19 mouse cellular contexts compared by ENCODE assay signal in genomic region chr1:24719621-24720020, GRCm38 (mm10). TPM values are rescaled to one million over a fixed set of nuclear protein-coding genes. Genes with fewer than 3 reads are reported as not detected.
A peak's percentile ranks its signal among the peaks of the same experiment; 100 is the strongest.
DNase-seq lines count a peak whose midpoint lies in the region; ATAC-seq and TF ChIP-seq lines count a peak whose summit lies in the region.
"Had no signal": no experiment of that assay in that cellular context is flagged by ENCODE, and none has a peak within 500 bp of the region (broad histone marks: within the 10 kb centered on the region; RNA-seq: fewer than 3 reads in every experiment).

No protein-coding gene starts in this region.

- WGBS in intestine, postnatal 0 days, result 54% methylated on average over 3 of the region's 3 CpGs
- 60% methylated on average over 3 of the region's 3 CpGs for WGBS in intestine, embryonic 15.5 days

- H3K4me3 ChIP-seq in intestine, postnatal 0 days (ENCODE audit: low read depth, low read length), result no peak overlapping the region
- H3K4me3 ChIP-seq in intestine, embryonic 15.5 days (replicated peaks), result no peak overlapping the region
- H3K4me3 ChIP-seq: erythroblast, embryonic 14.5 days; heart, embryonic 13.5 days; hindbrain, embryonic 13.5 days had no signal

- H3K4me1 ChIP-seq in intestine, postnatal 0 days (replicated peaks; ENCODE audit: control insufficient read depth, insufficient read depth, low read length), result no peaks in the 10 kb centered on the region
- no peaks in the 10 kb centered on the region for H3K4me1 ChIP-seq in intestine, embryonic 15.5 days (replicated peaks)
- H3K4me1 ChIP-seq: heart, embryonic 13.5 days; hindbrain, embryonic 13.5 days had no signal

- peak; percentile 54 for TF ChIP-seq CTCF in intestine, postnatal 0 days (IDR thresholded peaks at IDR 0.05; ENCODE audit: low read depth)

- H3K36me3 ChIP-seq in intestine, postnatal 0 days (ENCODE audit: control insufficient read depth, insufficient read depth), result peaks cover 20% of the 10 kb centered on the region; the same call in 1 of the 2 replicates
- peaks cover 2% of the 10 kb centered on the region; the same call in 1 of the 2 replicates for H3K36me3 ChIP-seq in intestine, embryonic 15.5 days

- no peak overlapping the region for H3K27ac ChIP-seq in intestine, postnatal 0 days (ENCODE audit: low read depth, low read length)
- no peak overlapping the region for H3K27ac ChIP-seq in intestine, embryonic 15.5 days
- H3K27ac ChIP-seq: heart, embryonic 13.5 days; hindbrain, embryonic 13.5 days had no signal

- ATAC-seq in intestine, postnatal 0 days, result no peak
- no peak for ATAC-seq in intestine, embryonic 15.5 days
- ATAC-seq: liver, postnatal 0 days; Patski had no signal

- no peaks in the 10 kb centered on the region for H3K9me3 ChIP-seq in intestine, postnatal 0 days (ENCODE audit: control insufficient read depth)
- no peaks in the 10 kb centered on the region for H3K9me3 ChIP-seq in intestine, embryonic 15.5 days

- H3K4me2 ChIP-seq in intestine, postnatal 0 days (replicated peaks; ENCODE audit: low read depth), result no peak overlapping the region
- H3K4me2 ChIP-seq in intestine, embryonic 15.5 days (replicated peaks), result no peak overlapping the region
- H3K4me2 ChIP-seq: heart, embryonic 13.5 days; hindbrain, embryonic 13.5 days had no signal

- H3K27me3 ChIP-seq in intestine, postnatal 0 days (replicated peaks; ENCODE audit: control insufficient read depth, insufficient read depth, low read length), result no peaks in the 10 kb centered on the region
- no peaks in the 10 kb centered on the region for H3K27me3 ChIP-seq in intestine, embryonic 15.5 days (replicated peaks)
- H3K27me3 ChIP-seq: heart, embryonic 13.5 days; hindbrain, embryonic 13.5 days; Patski had no signal

- DNase-seq in embryo, embryonic 10.5 days (ENCODE audit: low spot score), result peak; percentile 24
- DNase-seq in embryo, embryonic 9.5 days (ENCODE audit: extremely low spot score), result no peak
- peak; percentile 58 for DNase-seq in retina, embryonic 14.5 days (ENCODE audit: low spot score)
- no peak for DNase-seq in retina, postnatal 1 day
- DNase-seq in spleen, postnatal 14 days (ENCODE audit: low spot score in 2 of 2), result no peak
- no peak for DNase-seq in T-cell, adult 2 months (ENCODE audit: low spot score)
- DNase-seq: adrenal gland, adult 2 months; cerebellum, postnatal 36 days; kidney, adult 9 months; layer of hippocampus, adult 9-11 months; left cerebral cortex, postnatal 4 days; liver, postnatal 0 days; thymus, adult 18-20 months had no signal

- no peak overlapping the region for H3K9ac ChIP-seq in intestine, postnatal 0 days (ENCODE audit: low read depth, low read length)
- H3K9ac ChIP-seq in intestine, embryonic 15.5 days, result no peak overlapping the region
- H3K9ac ChIP-seq: heart, embryonic 13.5 days; hindbrain, embryonic 13.5 days; liver, postnatal 0 days had no signal

RNA-seq across cellular contexts. Expression of gene Lmbrd1, which starts 41.2 kb away (rescaled TPM):
- polyA plus RNA-seq in intestine, postnatal 0 days (2015; fragmentation: Nextera tagmentation; extraction: Ambion mirVana), result 68.8 and 73.7 TPM in 2 replicates
- 32.0 and 36.6 TPM in 2 replicates for polyA plus RNA-seq in intestine, embryonic 15.5 days (2015; fragmentation: Nextera tagmentation; extraction: Ambion mirVana)

Comparison
In these comparisons a context has a peak if more than half of its experiments do, and no peak if none do; other contexts are left out.
1. DNase-seq: peak in embryo, embryonic 10.5 days (single experiment) and retina, embryonic 14.5 days (single experiment); none in embryo, embryonic 9.5 days (single experiment), retina, postnatal 1 day (single experiment), spleen, postnatal 14 days (0 of 2) and T-cell, adult 2 months (single experiment).